Mouse (Mus musculus): ENCODE results near the gene Esam.

- TF ChIP-seq CTCF (IDR thresholded peaks at IDR 0.05) = no peak
- TF ChIP-seq EP300 (IDR thresholded peaks at IDR 0.05) = no peak
These were observed 27.7 kb upstream of the Esam start for GRCm38 (mm10) chr9:37500201-37500600.
